Mouse (Mus musculus) embryonic fibroblast, embryonic 13.5 days (primary cell): ENCODE measurements at regions not wholly inside any gene's neighbourhood (a gene's known extent, or its start where the extent isn't known, plus 50 kb on each side); places are given as distances from the start of the nearest gene placed in this dataset.

Experiments
- H3K27ac ChIP-seq: 2 replicates; pipeline ENCODE4 v1.5.1; 2012; ENCODE audit warnings: low read length, control low read depth, inconsistent platforms; ENCODE audit not compliant: insufficient read depth
- H3K4me1 ChIP-seq: 2 replicates; pipeline ENCODE4 v1.6.1; 2011; ENCODE audit warnings: low read length; ENCODE audit not compliant: control insufficient read depth, insufficient read depth
- H3K4me3 ChIP-seq: 2 replicates; pipeline ENCODE4 v1.5.1; 2011; ENCODE audit warnings: mild to moderate bottlenecking, control low read depth, low read length; ENCODE audit not compliant: insufficient read depth
- CTCF ChIP-seq: IDR thresholded peaks from 2 replicates; pipeline ENCODE4 v1.5.1; 2011; ENCODE audit warnings: mild to moderate bottlenecking, control low read depth, low read length, moderate library complexity, borderline replicate concordance; ENCODE audit not compliant: insufficient read depth
- POLR2A ChIP-seq: IDR thresholded peaks from 2 replicates; pipeline ENCODE4 v1.6.1; 2011; ENCODE audit warnings: low read depth, mild to moderate bottlenecking, control low read depth, low read length, moderate library complexity

GRCm38 (mm10) chr3:128610731-128611130, 588.9 kb upstream of the Pitx2 start:
- H3K4me3 ChIP-seq, result no peak overlapping the region
- H3K27ac ChIP-seq, result no peak overlapping the region

GRCm38 (mm10) chr3:128608694-128609093, 591.0 kb upstream of the Pitx2 start:
- Histone ChIP-seq H3K4me1 (no peaks in the 10 kb centered on the region), H3K27ac (no peak overlapping the region), H3K4me3 (no peak overlapping the region)
- TF ChIP-seq CTCF (no peak), POLR2A (no peak)

More at GRCm38 (mm10) chr3:128610731-128611130, 588.9 kb upstream of the Pitx2 start:
- TF ChIP-seq POLR2A, result no peak
- no peak for TF ChIP-seq CTCF
- H3K4me1 ChIP-seq, result no peaks in the 10 kb centered on the region

GRCm38 (mm10) chr3:128575339-128576129, 624.1 kb upstream of the Pitx2 start:
- no peak overlapping the region for H3K4me3 ChIP-seq
- no peak overlapping the region for H3K27ac ChIP-seq
- H3K4me1 ChIP-seq, result no peaks in the 10 kb centered on the region
- TF ChIP-seq POLR2A, result no peak
- TF ChIP-seq CTCF, result no peak

GRCm38 (mm10) chr3:128570551-128570950, 629.1 kb upstream of the Pitx2 start:
- peaks cover 6% of the 10 kb centered on the region for H3K4me1 ChIP-seq
- no peak for TF ChIP-seq POLR2A
- TF ChIP-seq CTCF, result no peak
- no peak overlapping the region for H3K4me3 ChIP-seq
- H3K27ac ChIP-seq, result no peak overlapping the region

- TF ChIP-seq POLR2A (no peak), CTCF (no peak)
- peak overlapping the region; percentile 87 for H3K27ac ChIP-seq
- H3K4me3 ChIP-seq, result no peak overlapping the region
- peaks cover 8% of the 10 kb centered on the region for H3K4me1 ChIP-seq
Observed at GRCm38 (mm10) chr3:128565386-128565785, 634.3 kb upstream of the Pitx2 start.

GRCm38 (mm10) chr3:128546416-128547327, 650.5 kb upstream of the Fam241a start:
- H3K27ac ChIP-seq, result no peak overlapping the region
- H3K4me3 ChIP-seq, result no peak overlapping the region
- no peak for TF ChIP-seq CTCF
- TF ChIP-seq POLR2A, result no peak
- no peaks in the 10 kb centered on the region for H3K4me1 ChIP-seq

GRCm38 (mm10) chr3:128525427-128525826, 629.3 kb upstream of the Fam241a start:
- TF ChIP-seq POLR2A, result no peak
- no peak for TF ChIP-seq CTCF
- no peaks in the 10 kb centered on the region for H3K4me1 ChIP-seq
- no peak overlapping the region for H3K4me3 ChIP-seq
- no peak overlapping the region for H3K27ac ChIP-seq

- no peak overlapping the region for H3K27ac ChIP-seq
- no peaks in the 10 kb centered on the region for H3K4me1 ChIP-seq
- TF ChIP-seq POLR2A (no peak), CTCF (no peak)
- H3K4me3 ChIP-seq, result no peak overlapping the region
Observed at GRCm38 (mm10) chr3:128520671-128521103, 624.6 kb upstream of the Fam241a start.

- H3K4me3 ChIP-seq, result no peak overlapping the region
- no peak overlapping the region for H3K27ac ChIP-seq
- no peaks in the 10 kb centered on the region for H3K4me1 ChIP-seq
- TF ChIP-seq CTCF, result no peak
- TF ChIP-seq POLR2A, result no peak
Observed at GRCm38 (mm10) chr3:128519913-128520316, 623.8 kb upstream of the Fam241a start.

- no peak for TF ChIP-seq CTCF
- no peak for TF ChIP-seq POLR2A
- Histone ChIP-seq H3K4me1 (no peaks in the 10 kb centered on the region), H3K4me3 (no peak overlapping the region), H3K27ac (no peak overlapping the region)
Observed at GRCm38 (mm10) chr3:128518806-128519205, 622.7 kb upstream of the Fam241a start.
